Mouse (Mus musculus): ENCODE data around the gene Gnaq. TPM values are rescaled to one million over a fixed set of nuclear protein-coding genes. Genes with fewer than 3 reads are reported as not detected.
A peak's percentile ranks its signal among the peaks of the same experiment; 100 is the strongest.
"Not testable (repeated sequence)": the region's sequence is repeated elsewhere in the genome, so short reads cannot be mapped to it uniquely, and the experiment has no call there.

The Gnaq gene
- polyA plus RNA-seq (2012; rRNA removed), result 56.2 and 57.2 TPM in 2 replicates

GRCm38 (mm10) chr19:16132791-16132864 is at the start of gene Gnaq:
Gene Gnaq (plus strand): TSS chr19:16132831.
- DNase-seq, result no peak
- Histone ChIP-seq H3K4me3 (replicated peaks; ENCODE audit: insufficient read depth, low read depth, low read length) (peak within 1 kb of the TSS; percentile 98), H3K27ac (ENCODE audit: insufficient read depth, low read length) (peak within 1 kb of the TSS; percentile 92), H3K4me1 (ENCODE audit: control insufficient read depth, insufficient read depth, low read length) (peaks cover 13% of the 10 kb centered on the region), H3K27me3 (ENCODE audit: control insufficient read depth, insufficient read depth, low read length) (no peaks in the 10 kb centered on the region)
- TF ChIP-seq POLR2A (IDR thresholded peaks at IDR 0.05; ENCODE audit: borderline replicate concordance, insufficient read depth, low read length) (no peak), CTCF (IDR thresholded peaks at IDR 0.05; ENCODE audit: borderline replicate concordance, insufficient read depth, low read depth, low read length) (no peak)
- 3% methylated on average over 14 of the region's 14 CpGs for WGBS

- DNase-seq, result not testable (repeated sequence)
Observed at GRCm38 (mm10) chr19:16083981-16084630, 48.5 kb upstream of the Gnaq start.

GRCm38 (mm10) chr19:16085248-16085647 is 47.4 kb upstream of the Gnaq start:
- H3K27me3 ChIP-seq (ENCODE audit: control insufficient read depth, insufficient read depth, low read length), result no peaks in the 10 kb centered on the region
- H3K27ac ChIP-seq (ENCODE audit: insufficient read depth, low read length), result no peak overlapping the region
- no peak for DNase-seq
- WGBS, result 34% methylated on average over 4 of the region's 4 CpGs
- TF ChIP-seq CTCF (IDR thresholded peaks at IDR 0.05; ENCODE audit: borderline replicate concordance, insufficient read depth, low read depth, low read length) (no peak), POLR2A (IDR thresholded peaks at IDR 0.05; ENCODE audit: borderline replicate concordance, insufficient read depth, low read length) (no peak)
- no peak overlapping the region for H3K4me3 ChIP-seq (replicated peaks; ENCODE audit: insufficient read depth, low read depth, low read length)
- H3K4me1 ChIP-seq (ENCODE audit: control insufficient read depth, insufficient read depth, low read length), result no peaks in the 10 kb centered on the region

More at GRCm38 (mm10) chr19:16083981-16084630, 48.5 kb upstream of the Gnaq start:
- H3K27me3 ChIP-seq (ENCODE audit: control insufficient read depth, insufficient read depth, low read length); H3K4me1 ChIP-seq (ENCODE audit: control insufficient read depth, insufficient read depth, low read length); H3K27ac ChIP-seq (ENCODE audit: insufficient read depth, low read length); H3K4me3 ChIP-seq (replicated peaks; ENCODE audit: insufficient read depth, low read depth, low read length): not testable (repeated sequence)
- WGBS, result 91% methylated on average over 21 of the region's 21 CpGs

GRCm38 (mm10) chr19:16086154-16086553 is 46.5 kb upstream of the Gnaq start:
- TF ChIP-seq POLR2A (IDR thresholded peaks at IDR 0.05; ENCODE audit: borderline replicate concordance, insufficient read depth, low read length) (no peak), CTCF (IDR thresholded peaks at IDR 0.05; ENCODE audit: borderline replicate concordance, insufficient read depth, low read depth, low read length) (no peak)

GRCm38 (mm10) chr19:16086581-16086980 is 46.0 kb upstream of the Gnaq start:
- H3K4me1 ChIP-seq (ENCODE audit: control insufficient read depth, insufficient read depth, low read length), result no peaks in the 10 kb centered on the region
- no peak overlapping the region for H3K27ac ChIP-seq (ENCODE audit: insufficient read depth, low read length)
- DNase-seq, result no peak
- TF ChIP-seq CTCF (IDR thresholded peaks at IDR 0.05; ENCODE audit: borderline replicate concordance, insufficient read depth, low read depth, low read length) (no peak), POLR2A (IDR thresholded peaks at IDR 0.05; ENCODE audit: borderline replicate concordance, insufficient read depth, low read length) (no peak)
- no peaks in the 10 kb centered on the region for H3K27me3 ChIP-seq (ENCODE audit: control insufficient read depth, insufficient read depth, low read length)
- no peak overlapping the region for H3K4me3 ChIP-seq (replicated peaks; ENCODE audit: insufficient read depth, low read depth, low read length)

More at GRCm38 (mm10) chr19:16086154-16086553, 46.5 kb upstream of the Gnaq start:
- Histone ChIP-seq H3K27ac (ENCODE audit: insufficient read depth, low read length) (no peak overlapping the region), H3K4me3 (replicated peaks; ENCODE audit: insufficient read depth, low read depth, low read length) (no peak overlapping the region), H3K27me3 (ENCODE audit: control insufficient read depth, insufficient read depth, low read length) (no peaks in the 10 kb centered on the region), H3K4me1 (ENCODE audit: control insufficient read depth, insufficient read depth, low read length) (no peaks in the 10 kb centered on the region)
- DNase-seq, result no peak

GRCm38 (mm10) chr19:16087391-16087790 is 45.2 kb upstream of the Gnaq start:
- DNase-seq, result no peak
- Histone ChIP-seq H3K27ac (ENCODE audit: insufficient read depth, low read length) (no peak overlapping the region), H3K4me3 (replicated peaks; ENCODE audit: insufficient read depth, low read depth, low read length) (no peak overlapping the region), H3K4me1 (ENCODE audit: control insufficient read depth, insufficient read depth, low read length) (no peaks in the 10 kb centered on the region), H3K27me3 (ENCODE audit: control insufficient read depth, insufficient read depth, low read length) (no peaks in the 10 kb centered on the region)
- TF ChIP-seq CTCF (IDR thresholded peaks at IDR 0.05; ENCODE audit: borderline replicate concordance, insufficient read depth, low read depth, low read length), result no peak

GRCm38 (mm10) chr19:16093616-16094015 is 39.0 kb upstream of the Gnaq start:
- Histone ChIP-seq H3K4me3 (replicated peaks; ENCODE audit: insufficient read depth, low read depth, low read length) (no peak overlapping the region), H3K4me1 (ENCODE audit: control insufficient read depth, insufficient read depth, low read length) (no peaks in the 10 kb centered on the region), H3K27me3 (ENCODE audit: control insufficient read depth, insufficient read depth, low read length) (no peaks in the 10 kb centered on the region), H3K27ac (ENCODE audit: insufficient read depth, low read length) (no peak overlapping the region)
- DNase-seq, result no peak
- TF ChIP-seq CTCF (IDR thresholded peaks at IDR 0.05; ENCODE audit: borderline replicate concordance, insufficient read depth, low read depth, low read length) (no peak), POLR2A (IDR thresholded peaks at IDR 0.05; ENCODE audit: borderline replicate concordance, insufficient read depth, low read length) (no peak)
- WGBS, result 89% methylated on average over 4 of the region's 4 CpGs

GRCm38 (mm10) chr19:16109901-16110300 is 22.7 kb upstream of the Gnaq start:
- H3K4me3 ChIP-seq (replicated peaks; ENCODE audit: insufficient read depth, low read depth, low read length), result no peak overlapping the region
- no peaks in the 10 kb centered on the region for H3K27me3 ChIP-seq (ENCODE audit: control insufficient read depth, insufficient read depth, low read length)
- H3K27ac ChIP-seq (ENCODE audit: insufficient read depth, low read length), result no peak overlapping the region
- no peak for DNase-seq
- 93% methylated on average over 3 of the region's 3 CpGs for WGBS
- TF ChIP-seq CTCF (IDR thresholded peaks at IDR 0.05; ENCODE audit: borderline replicate concordance, insufficient read depth, low read depth, low read length) (no peak), POLR2A (IDR thresholded peaks at IDR 0.05; ENCODE audit: borderline replicate concordance, insufficient read depth, low read length) (no peak)
- peaks cover 7% of the 10 kb centered on the region; the same call in 1 of the 2 replicates for H3K4me1 ChIP-seq (ENCODE audit: control insufficient read depth, insufficient read depth, low read length)

- no peaks in the 10 kb centered on the region for H3K27me3 ChIP-seq (ENCODE audit: control insufficient read depth, insufficient read depth, low read length)
- TF ChIP-seq POLR2A (IDR thresholded peaks at IDR 0.05; ENCODE audit: borderline replicate concordance, insufficient read depth, low read length), result no peak
- TF ChIP-seq CTCF (IDR thresholded peaks at IDR 0.05; ENCODE audit: borderline replicate concordance, insufficient read depth, low read depth, low read length), result no peak
- H3K27ac ChIP-seq (ENCODE audit: insufficient read depth, low read length), result no peak overlapping the region
- H3K4me1 ChIP-seq (ENCODE audit: control insufficient read depth, insufficient read depth, low read length), result peaks cover 7% of the 10 kb centered on the region; the same call in 1 of the 2 replicates
- WGBS, result 95% methylated on average over 3 of the region's 3 CpGs
- no peak overlapping the region for H3K4me3 ChIP-seq (replicated peaks; ENCODE audit: insufficient read depth, low read depth, low read length)
- DNase-seq, result no peak
Observed at GRCm38 (mm10) chr19:16110670-16111069, 22.0 kb upstream of the Gnaq start.
